Mouse (Mus musculus): ENCODE measurements around the gene Elmo1.

- TF ChIP-seq POLR2A (IDR thresholded peaks at IDR 0.05; ENCODE audit: insufficient read depth, low read depth, low read length) (no peak), CTCF (IDR thresholded peaks at IDR 0.05; ENCODE audit: insufficient read depth, low read depth, low read length) (no peak)
Observed at GRCm38 (mm10) chr13:20118909-20119308, 28.5 kb downstream of the Elmo1 start.

All from olfactory bulb, adult 2 months (tissue).